Mouse (Mus musculus) limb, embryonic 11.5 days (tissue): ENCODE measurements at regions not wholly inside any gene's neighbourhood (a gene's known extent, or its start where the extent isn't known, plus 50 kb on each side); places are given as distances from the start of the nearest gene placed in this dataset.

Source experiments
- ATAC-seq: fragments of 200-750 bp; cut with Nextera tagmentation; 2 replicates; pipeline ENCODE4 v1.8.0; 2017; ENCODE audit warnings: low read depth; ENCODE audit not compliant: insufficient number of reproducible peaks, low FRiP score, low TSS enrichment
- DNase-seq: peaks from one replicate; pipeline ENCODE4 v3.0.0-alpha.2; 2015; ENCODE audit warnings: low spot score
- H3K27ac ChIP-seq: fragments of 300-500 bp; sonication (generic); replicated peaks from 2 replicates; pipeline ENCODE4 v1.5.1; 2014; ENCODE audit warnings: low read depth, mild to moderate bottlenecking, low read length
- H3K27me3 ChIP-seq: fragments of 300-500 bp; sonication (generic); 2 replicates; pipeline ENCODE4 v1.6.1; 2014; ENCODE audit warnings: mild to moderate bottlenecking, low read length, mixed read lengths; ENCODE audit not compliant: control insufficient read depth, insufficient read depth
- H3K36me3 ChIP-seq: fragments of 300-500 bp; sonication (generic); 2 replicates; pipeline ENCODE4 v1.6.1; 2014; ENCODE audit warnings: mild to moderate bottlenecking, low read length, moderate library complexity, mixed read lengths; ENCODE audit not compliant: control insufficient read depth, insufficient read depth
- H3K4me1 ChIP-seq: fragments of 300-500 bp; sonication (generic); 2 replicates; pipeline ENCODE4 v1.6.1; 2014; ENCODE audit warnings: low read length, mixed read lengths; ENCODE audit not compliant: control insufficient read depth, insufficient read depth
- H3K4me2 ChIP-seq: fragments of 300-500 bp; sonication (generic); 2 replicates; pipeline ENCODE4 v1.6.1; 2014; ENCODE audit warnings: low read depth, mild to moderate bottlenecking, moderate library complexity; ENCODE audit not compliant: severe bottlenecking
- H3K4me3 ChIP-seq: fragments of 300-500 bp; sonication (generic); 2 replicates; pipeline ENCODE4 v1.5.1; 2014; ENCODE audit warnings: low read depth, low read length
- H3K9ac ChIP-seq: fragments of 300-500 bp; sonication (generic); 2 replicates; pipeline ENCODE4 v1.6.1; 2014; ENCODE audit warnings: mild to moderate bottlenecking, low read length
- H3K9me3 ChIP-seq: fragments of 300-500 bp; sonication (generic); 2 replicates; pipeline ENCODE4 v1.6.1; 2016; ENCODE audit warnings: low read length; ENCODE audit not compliant: control insufficient read depth
- WGBS: fragments of 180-500 bp; shearing (Covaris S2); extraction: QIAGEN DNeasy Blood & Tissue Kit; methylation state at CpG from one replicate; pipeline ENCODE4 v1.1.7; 2014; 5-methylcytosine and 5-hydroxymethylcytosine counted together

- no peak overlapping the region for H3K27ac ChIP-seq
- no peak overlapping the region for H3K4me3 ChIP-seq
- WGBS, result 48% methylated on average over 1 of the region's 1 CpGs
- no peaks in the 10 kb centered on the region for H3K36me3 ChIP-seq
- no peaks in the 10 kb centered on the region for H3K27me3 ChIP-seq
- DNase-seq (no peak), ATAC-seq (no peak)
- no peaks in the 10 kb centered on the region for H3K9me3 ChIP-seq
- no peak overlapping the region for H3K4me2 ChIP-seq
- H3K9ac ChIP-seq, result no peak overlapping the region
- H3K4me1 ChIP-seq, result no peaks in the 10 kb centered on the region
These were observed 228.7 kb downstream of the Fat4 start for GRCm38 (mm10) chr3:39115441-39115840.

- Histone ChIP-seq H3K36me3 (no peaks in the 10 kb centered on the region), H3K9me3 (no peaks in the 10 kb centered on the region), H3K4me3 (no peak overlapping the region), H3K27ac (no peak overlapping the region), H3K9ac (no peak overlapping the region), H3K4me2 (no peak overlapping the region), H3K4me1 (no peaks in the 10 kb centered on the region), H3K27me3 (no peaks in the 10 kb centered on the region)
- 32% methylated on average over 1 of the region's 1 CpGs for WGBS
- ATAC-seq, result no peak
- DNase-seq, result no peak
These were observed 235.5 kb downstream of the Fat4 start for GRCm38 (mm10) chr3:39122250-39122649.

GRCm38 (mm10) chr3:39130532-39130931, 243.8 kb downstream of the Fat4 start:
- Histone ChIP-seq H3K9ac (no peak overlapping the region), H3K9me3 (no peaks in the 10 kb centered on the region), H3K4me2 (no peak overlapping the region), H3K27me3 (no peaks in the 10 kb centered on the region), H3K36me3 (no peaks in the 10 kb centered on the region), H3K27ac (no peak overlapping the region), H3K4me3 (no peak overlapping the region), H3K4me1 (no peaks in the 10 kb centered on the region)
- 86% methylated on average over 3 of the region's 3 CpGs for WGBS
- DNase-seq (no peak), ATAC-seq (no peak)

GRCm38 (mm10) chr3:39165006-39165667, 278.4 kb downstream of the Fat4 start:
- Histone ChIP-seq H3K4me3 (no peak overlapping the region), H3K36me3 (no peaks in the 10 kb centered on the region), H3K9ac (no peak overlapping the region), H3K27ac (no peak overlapping the region), H3K27me3 (no peaks in the 10 kb centered on the region), H3K4me1 (no peaks in the 10 kb centered on the region), H3K9me3 (no peaks in the 10 kb centered on the region), H3K4me2 (no peak overlapping the region)
- 84% methylated on average over 6 of the region's 6 CpGs for WGBS
- ATAC-seq (no peak), DNase-seq (no peak)

- Histone ChIP-seq H3K4me1 (no peaks in the 10 kb centered on the region), H3K36me3 (no peaks in the 10 kb centered on the region), H3K4me2 (no peak overlapping the region), H3K27ac (no peak overlapping the region), H3K4me3 (no peak overlapping the region), H3K27me3 (no peaks in the 10 kb centered on the region), H3K9ac (no peak overlapping the region), H3K9me3 (no peaks in the 10 kb centered on the region; the same call in 1 of the 2 replicates)
- ATAC-seq (no peak), DNase-seq (no peak)
- 53% methylated on average over 3 of the region's 3 CpGs for WGBS
These were observed 295.9 kb downstream of the Fat4 start for GRCm38 (mm10) chr3:39182646-39183045.

GRCm38 (mm10) chr3:39195102-39195501, 308.4 kb downstream of the Fat4 start:
- WGBS, result 92% methylated on average over 6 of the region's 6 CpGs
- ATAC-seq (no peak), DNase-seq (no peak)
- Histone ChIP-seq H3K27ac (no peak overlapping the region), H3K27me3 (no peaks in the 10 kb centered on the region), H3K9me3 (no peaks in the 10 kb centered on the region), H3K9ac (no peak overlapping the region), H3K4me2 (no peak overlapping the region), H3K36me3 (no peaks in the 10 kb centered on the region), H3K4me3 (no peak overlapping the region), H3K4me1 (no peaks in the 10 kb centered on the region)

GRCm38 (mm10) chr3:39202662-39203061, 315.9 kb downstream of the Fat4 start:
- Histone ChIP-seq H3K36me3 (no peaks in the 10 kb centered on the region), H3K4me2 (no peak overlapping the region), H3K9ac (no peak overlapping the region), H3K27me3 (no peaks in the 10 kb centered on the region), H3K4me3 (no peak overlapping the region), H3K9me3 (no peaks in the 10 kb centered on the region), H3K27ac (no peak overlapping the region), H3K4me1 (no peaks in the 10 kb centered on the region)
- ATAC-seq (no peak), DNase-seq (no peak)
- 57% methylated on average over 7 of the region's 7 CpGs for WGBS

GRCm38 (mm10) chr3:39208651-39209050, 321.9 kb downstream of the Fat4 start:
- WGBS, result 88% methylated on average over 1 of the region's 1 CpGs
- ATAC-seq, result no peak

More at GRCm38 (mm10) chr3:39208651-39209050, 321.9 kb downstream of the Fat4 start:
- no peak overlapping the region for H3K4me3 ChIP-seq
- no peak overlapping the region for H3K9ac ChIP-seq
- H3K27ac ChIP-seq, result no peak overlapping the region
- DNase-seq, result no peak
- no peaks in the 10 kb centered on the region for H3K9me3 ChIP-seq
- no peaks in the 10 kb centered on the region for H3K36me3 ChIP-seq
- no peaks in the 10 kb centered on the region for H3K27me3 ChIP-seq
- H3K4me1 ChIP-seq, result no peaks in the 10 kb centered on the region
- H3K4me2 ChIP-seq, result no peak overlapping the region
